Mouse (Mus musculus) small intestine, adult 2 months (tissue): ENCODE data around the gene Mecom.

Experiments
- CTCF ChIP-seq: fragments of 200-500 bp; IDR thresholded peaks from 2 replicates; pipeline ENCODE4 v1.5.1; 2012; ENCODE audit warnings: low read depth, mild to moderate bottlenecking, control low read depth, inconsistent platforms, low read length, moderate library complexity, mixed read lengths; ENCODE audit not compliant: insufficient replicate concordance, insufficient read length; ENCODE audit errors: extremely low read depth
- POLR2A ChIP-seq: fragments of 200-500 bp; IDR thresholded peaks from 2 replicates; pipeline ENCODE4 v1.6.1; 2012; ENCODE audit warnings: low read depth, mild to moderate bottlenecking, control low read depth, inconsistent platforms, low read length, moderate library complexity

- TF ChIP-seq CTCF (no peak), POLR2A (no peak)
Observed at GRCm38 (mm10) chr3:30510105-30510504, 37.7 kb downstream of the Mecom start.
